Mouse (Mus musculus) forebrain, embryonic 14.5 days (tissue): ENCODE measurements around the gene Msi2. TPM values are rescaled to one million over a fixed set of nuclear protein-coding genes. Genes with fewer than 3 reads are reported as not detected.

ENCODE experiments used
- ATAC-seq: fragments of 200-750 bp; cut with Nextera tagmentation; 2 replicates; pipeline ENCODE4 v1.8.0; 2017; ENCODE audit warnings: mild to moderate bottlenecking, moderate library complexity
- DNase-seq: peaks from one replicate; pipeline ENCODE4 v3.0.0-alpha.2; 2015; ENCODE audit warnings: low spot score
- H3K27ac ChIP-seq: fragments of 300-500 bp; sonication (generic); 2 replicates; pipeline ENCODE4 v1.5.1; 2014; ENCODE audit warnings: low read depth, mild to moderate bottlenecking, control low read depth, low read length, moderate library complexity
- H3K27me3 ChIP-seq: fragments of 300-500 bp; sonication (generic); replicated peaks from 2 replicates; pipeline ENCODE4 v1.6.1; 2014; ENCODE audit warnings: low read length, control low read depth, mixed read lengths; ENCODE audit not compliant: control insufficient read depth, insufficient read depth
- H3K36me3 ChIP-seq: fragments of 300-500 bp; sonication (generic); 2 replicates; pipeline ENCODE4 v1.6.1; 2014; ENCODE audit warnings: low read length, control low read depth; ENCODE audit not compliant: control insufficient read depth, insufficient read depth
- H3K4me1 ChIP-seq: fragments of 300-500 bp; sonication (generic); 2 replicates; pipeline ENCODE4 v1.6.1; 2014; ENCODE audit warnings: antibody characterized with exemption, low read length, control low read depth; ENCODE audit not compliant: control insufficient read depth, insufficient read depth
- H3K4me2 ChIP-seq: fragments of 300-500 bp; sonication (generic); 2 replicates; pipeline ENCODE4 v1.6.1; 2014; ENCODE audit warnings: mild to moderate bottlenecking, control low read depth, low read length
- H3K4me3 ChIP-seq: fragments of 300-500 bp; sonication (generic); 2 replicates; pipeline ENCODE4 v1.5.1; 2014; ENCODE audit warnings: low read depth, low read length, control low read depth
- H3K9ac ChIP-seq: fragments of 300-500 bp; sonication (generic); 2 replicates; pipeline ENCODE4 v1.6.1; 2014; ENCODE audit warnings: mild to moderate bottlenecking, low read length, control low read depth, moderate library complexity
- H3K9me3 ChIP-seq: fragments of 300-500 bp; sonication (generic); replicated peaks from 2 replicates; pipeline ENCODE4 v1.6.1; 2016; ENCODE audit warnings: low read length, control low read depth, mixed read lengths; ENCODE audit not compliant: control insufficient read depth
- WGBS: fragments of 180-500 bp; shearing (Covaris S2); extraction: QIAGEN DNeasy Blood & Tissue Kit; methylation state at CpG from one replicate; pipeline ENCODE4 v1.1.7; 2014; 5-methylcytosine and 5-hydroxymethylcytosine counted together
- polyA plus RNA-seq: library from polyadenylated mRNA; unstranded; fragments of >200 nt; fragmentation: Nextera tagmentation; extraction: Ambion mirVana; gene quantifications from 2 replicates; pipeline ENCODE4 v1.2.1, GENCODE M21; 2014

The Msi2 gene
- polyA plus RNA-seq, 1 experiment from 2014 or later, result 19.9 TPM

DNA sequence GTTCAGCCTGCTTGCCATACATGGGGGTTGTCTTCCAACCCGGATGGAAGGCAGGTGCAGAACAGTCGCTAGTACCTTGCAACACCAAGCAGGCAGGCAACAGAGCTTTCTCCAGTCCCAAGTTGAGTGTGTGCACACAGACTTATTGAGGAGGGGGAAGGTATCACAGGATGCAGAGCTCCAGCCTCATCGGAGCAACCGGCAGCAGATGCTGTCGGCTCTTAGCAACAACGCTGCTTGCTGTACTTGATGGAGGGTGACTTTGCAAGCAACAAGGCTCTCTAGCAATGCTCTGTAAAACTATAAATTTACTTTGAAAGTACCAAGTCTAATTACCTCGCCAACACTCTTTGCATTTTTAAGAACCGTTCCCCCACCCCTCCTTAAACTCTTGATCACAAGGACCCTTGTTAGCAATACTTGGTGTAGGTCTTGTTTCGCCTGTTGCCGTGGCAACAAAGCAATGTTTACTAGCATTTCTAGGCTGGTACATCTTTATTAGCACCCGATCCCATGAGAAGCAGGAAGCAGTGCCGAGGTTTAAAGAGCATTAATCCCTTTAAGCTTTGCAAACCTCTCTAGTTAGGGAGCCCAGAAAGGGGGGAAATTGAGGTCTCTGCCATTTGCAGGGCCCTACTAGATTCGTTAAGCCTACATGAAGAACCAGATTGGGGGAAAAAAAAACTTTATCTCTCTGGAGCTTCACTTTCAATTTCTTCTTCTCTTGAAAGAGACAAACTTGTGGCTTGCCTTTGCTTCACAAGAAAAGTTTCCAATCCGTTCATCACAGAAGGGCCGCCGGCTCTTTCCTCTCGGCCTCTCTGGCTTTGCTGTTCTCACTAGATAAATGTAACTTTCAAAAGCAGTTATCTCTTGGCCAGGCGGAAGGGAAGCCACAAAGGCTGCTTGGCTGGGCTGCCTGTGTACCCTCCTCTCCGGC, 263.2 kb downstream of the Msi2 start:
- peak; percentile 50; the same call in 1 of the 2 replicates for ATAC-seq
- Histone ChIP-seq H3K27ac (peak overlapping the region; percentile 27; the same call in 1 of the 2 replicates), H3K36me3 (no peaks in the 10 kb centered on the region), H3K27me3 (no peaks in the 10 kb centered on the region), H3K4me2 (no peak overlapping the region), H3K4me1 (peaks cover 31% of the 10 kb centered on the region), H3K4me3 (no peak overlapping the region), H3K9me3 (no peaks in the 10 kb centered on the region), H3K9ac (no peak overlapping the region; the same call in 1 of the 2 replicates)
- peak; percentile 81 for DNase-seq
- WGBS, result 17% methylated on average over 19 of the region's 19 CpGs

DNA sequence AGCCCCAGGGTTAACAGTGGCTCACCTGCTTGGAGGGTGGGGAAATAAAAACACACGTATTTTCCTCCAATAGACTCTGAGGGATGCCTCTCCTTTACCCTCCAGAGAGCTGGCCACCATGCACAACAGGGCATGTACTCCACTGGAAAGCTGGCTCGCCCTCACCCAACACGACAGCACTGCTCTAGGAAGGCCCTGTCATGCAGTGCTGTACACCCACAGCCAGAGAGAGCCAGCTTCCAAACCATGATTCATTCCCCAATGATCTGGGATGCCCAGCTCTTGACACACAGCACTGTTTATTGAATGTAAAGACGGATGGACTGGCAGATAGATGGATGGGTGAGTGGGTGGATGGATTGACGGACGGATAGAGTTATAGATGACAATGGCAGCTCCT, 269.1 kb downstream of the Msi2 start:
- Histone ChIP-seq H3K36me3 (no peaks in the 10 kb centered on the region), H3K4me1 (peaks cover 35% of the 10 kb centered on the region)

DNA sequence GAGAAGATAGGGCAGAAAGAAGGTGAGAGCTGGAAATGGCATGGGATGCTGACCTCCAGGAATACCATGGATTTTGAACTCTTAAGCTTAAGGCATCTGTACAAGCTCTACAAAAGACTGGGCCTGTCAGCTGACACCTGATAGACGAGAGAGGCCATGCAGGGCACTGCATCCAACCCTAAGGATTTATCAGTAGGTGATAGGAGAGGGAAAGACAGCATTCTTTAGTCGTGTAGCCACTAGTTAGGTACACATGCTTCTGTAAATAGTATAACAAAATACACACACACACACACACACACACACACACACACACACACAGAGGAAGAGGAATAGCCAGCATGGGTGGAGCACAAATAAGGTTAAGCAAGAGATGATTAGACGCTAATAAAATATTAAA, 269.7 kb downstream of the Msi2 start:
- Histone ChIP-seq H3K4me3 (no peak overlapping the region), H3K27me3 (no peaks in the 10 kb centered on the region), H3K4me1 (peaks cover 41% of the 10 kb centered on the region), H3K36me3 (no peaks in the 10 kb centered on the region), H3K9me3 (no peaks in the 10 kb centered on the region), H3K4me2 (no peak overlapping the region), H3K9ac (no peak overlapping the region), H3K27ac (0 out of 2 replicates have a peak overlapping the region, but pooled peaks have one; percentile 4)
- no peak for ATAC-seq
- WGBS, result 71% methylated on average over 3 of the region's 3 CpGs
- DNase-seq, result no peak

More for the DNA sequence above, 269.1 kb downstream of the Msi2 start:
- Histone ChIP-seq H3K27ac (no peak overlapping the region), H3K27me3 (no peaks in the 10 kb centered on the region), H3K9ac (no peak overlapping the region), H3K9me3 (no peaks in the 10 kb centered on the region), H3K4me3 (no peak overlapping the region), H3K4me2 (no peak overlapping the region)
- WGBS, result 92% methylated on average over 6 of the region's 6 CpGs
- DNase-seq, result no peak
- ATAC-seq, result no peak

- WGBS, result 30% methylated on average over 11 of the region's 11 CpGs
- no peaks in the 10 kb centered on the region for H3K36me3 ChIP-seq
- H3K27ac ChIP-seq, result no peak overlapping the region
- H3K4me1 ChIP-seq, result peaks cover 53% of the 10 kb centered on the region
- no peaks in the 10 kb centered on the region for H3K9me3 ChIP-seq
- ATAC-seq (no peak), DNase-seq (peak; percentile 46)
- no peak overlapping the region for H3K4me3 ChIP-seq
- no peak overlapping the region for H3K9ac ChIP-seq
- H3K27me3 ChIP-seq, result no peaks in the 10 kb centered on the region
- no peak overlapping the region for H3K4me2 ChIP-seq
Measured at GRCm38 (mm10) chr11:88447350-88447749, 271.0 kb downstream of the Msi2 start.

- 14% methylated on average over 14 of the region's 14 CpGs for WGBS
- peaks cover 64% of the 10 kb centered on the region for H3K4me1 ChIP-seq
- no peaks in the 10 kb centered on the region for H3K9me3 ChIP-seq
- peak overlapping the region; percentile 38 for H3K4me2 ChIP-seq
- H3K27ac ChIP-seq, result peak overlapping the region; percentile 77
- no peak overlapping the region for H3K4me3 ChIP-seq
- no peaks in the 10 kb centered on the region for H3K27me3 ChIP-seq
- peak; percentile 66 for DNase-seq
- H3K36me3 ChIP-seq, result no peaks in the 10 kb centered on the region
- ATAC-seq, result peak; percentile 38; the same call in 1 of the 2 replicates
- peak overlapping the region; percentile 35; the same call in 1 of the 2 replicates for H3K9ac ChIP-seq
Measured at GRCm38 (mm10) chr11:88443905-88444304, 274.4 kb downstream of the Msi2 start.

- H3K27ac ChIP-seq, result 0 out of 2 replicates have a peak overlapping the region, but pooled peaks have one; percentile 45
- peaks cover 62% of the 10 kb centered on the region for H3K4me1 ChIP-seq
- ATAC-seq, result peak; percentile 81
- peak; percentile 93 for DNase-seq
- no peaks in the 10 kb centered on the region for H3K36me3 ChIP-seq
- 8% methylated on average over 8 of the region's 8 CpGs for WGBS
- no peak overlapping the region for H3K4me3 ChIP-seq
- H3K9me3 ChIP-seq, result no peaks in the 10 kb centered on the region
- H3K4me2 ChIP-seq, result peak overlapping the region; percentile 38; the same call in 1 of the 2 replicates
- H3K27me3 ChIP-seq, result no peaks in the 10 kb centered on the region
- no peak overlapping the region for H3K9ac ChIP-seq
Measured at GRCm38 (mm10) chr11:88443291-88443690, 275.0 kb downstream of the Msi2 start.

DNA sequence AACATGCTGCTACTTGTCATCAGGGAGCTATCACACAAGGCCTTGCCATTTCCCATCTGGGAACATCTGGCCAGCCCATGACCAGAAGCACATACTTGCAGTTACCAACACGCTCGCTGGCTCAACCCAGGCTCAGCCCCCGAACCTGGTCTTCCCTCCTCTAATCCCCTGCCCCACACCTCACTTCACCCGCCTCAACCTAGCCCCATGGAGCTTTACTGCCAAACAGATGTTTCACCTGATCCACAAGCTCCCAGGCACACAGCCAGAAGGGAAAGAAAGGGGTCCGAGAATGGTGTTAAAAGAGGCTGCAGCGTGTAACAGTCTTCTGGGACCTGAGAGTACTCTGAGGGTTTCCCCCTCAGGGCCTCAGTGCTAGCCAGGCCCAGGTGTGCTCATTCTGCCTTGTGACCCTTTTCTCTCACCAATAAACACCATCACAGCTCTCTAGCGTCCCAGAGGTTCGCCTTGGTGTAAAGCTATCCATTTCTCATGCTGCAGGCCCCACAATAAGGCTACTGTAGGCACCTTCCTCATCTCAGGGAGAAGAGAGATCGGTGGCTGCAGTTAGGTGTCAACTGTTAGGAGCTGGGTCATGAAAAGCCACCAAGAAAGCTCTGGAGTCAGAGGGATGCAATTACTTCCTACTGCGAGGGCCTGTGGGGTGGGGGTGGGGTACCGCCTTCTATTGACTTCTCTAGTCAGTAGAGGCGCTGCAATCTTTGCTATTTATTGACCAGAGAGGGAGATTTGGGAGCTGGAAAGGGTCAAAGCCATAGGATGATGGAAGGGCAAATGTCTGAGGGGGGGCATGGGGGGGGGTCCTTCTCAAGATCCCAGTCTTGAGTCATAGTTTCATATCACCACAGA, 276.2 kb downstream of the Msi2 start:
- no peaks in the 10 kb centered on the region for H3K9me3 ChIP-seq
- H3K36me3 ChIP-seq, result no peaks in the 10 kb centered on the region
- WGBS, result 59% methylated on average over 12 of the region's 12 CpGs
- H3K27me3 ChIP-seq, result no peaks in the 10 kb centered on the region
- ATAC-seq (no peak), DNase-seq (no peak)
- H3K4me3 ChIP-seq, result no peak overlapping the region
- no peak overlapping the region for H3K4me2 ChIP-seq
- no peak overlapping the region for H3K27ac ChIP-seq
- H3K4me1 ChIP-seq, result peaks cover 51% of the 10 kb centered on the region
- no peak overlapping the region for H3K9ac ChIP-seq

DNA sequence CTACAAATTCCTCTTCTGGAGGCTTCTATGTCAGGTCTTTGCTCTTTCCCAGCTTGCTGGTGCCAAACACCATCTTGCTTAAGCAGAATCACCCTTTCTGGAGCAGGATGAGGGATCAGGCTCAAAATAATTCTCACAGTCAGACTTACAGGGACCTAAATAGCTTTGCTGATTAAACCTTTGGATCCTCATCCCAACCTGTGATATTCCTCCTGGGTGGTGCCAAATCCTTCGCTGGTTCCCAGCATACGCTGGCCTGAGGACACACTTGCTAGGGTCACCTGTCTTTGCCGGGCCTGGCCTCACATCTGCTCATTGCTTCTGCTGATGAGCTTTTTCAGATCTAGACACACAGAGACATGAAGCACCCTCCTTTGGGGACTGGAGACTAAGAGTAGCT, 279.7 kb downstream of the Msi2 start:
- 88% methylated on average over 3 of the region's 3 CpGs for WGBS
- H3K4me1 ChIP-seq, result peaks cover 35% of the 10 kb centered on the region
- H3K27ac ChIP-seq, result no peak overlapping the region

More for the DNA sequence above, 279.7 kb downstream of the Msi2 start:
- no peaks in the 10 kb centered on the region for H3K36me3 ChIP-seq
- ATAC-seq (no peak), DNase-seq (no peak)
- H3K27me3 ChIP-seq, result no peaks in the 10 kb centered on the region
- H3K4me2 ChIP-seq, result no peak overlapping the region
- no peak overlapping the region for H3K9ac ChIP-seq
- H3K9me3 ChIP-seq, result no peaks in the 10 kb centered on the region
- H3K4me3 ChIP-seq, result no peak overlapping the region
